Mouse (Mus musculus) heart, embryonic 15.5 days (tissue): ENCODE data around the gene 6030498E09Rik. TPM values are rescaled to one million over a fixed set of nuclear protein-coding genes. Genes with fewer than 3 reads are reported as not detected.

Experiments used
- microRNA-seq: library from miRNA; unstranded; fragments of <30 nt; microRNA quantifications from one replicate; pipeline ENCODE4, GENCODE M21; 2016
- polyA plus RNA-seq: library from polyadenylated mRNA; unstranded; fragments of >200 nt; fragmentation: Nextera tagmentation; extraction: Ambion mirVana; gene quantifications from 2 replicates; pipeline ENCODE4 v1.2.1, GENCODE M21; 2015

6030498E09Rik gene
- polyA plus RNA-seq, 1 experiment from 2014 or later, result 1.6 TPM

Small RNA genes within 50 kb of the gene (microRNA-seq; reads per million reads assigned to microRNA genes)
- not detected for gene Gm25642

Other genes with a start within 250 kb of the 6030498E09Rik start
- gene Cul4b, start 196.5 kb upstream of the 6030498E09Rik start, polyA plus RNA-seq, result 13.6 and 14.3 TPM in 2 replicates
- 54.2 and 58.7 TPM in 2 replicates for gene Mcts1, start 172.1 kb upstream of the 6030498E09Rik start, polyA plus RNA-seq
- gene C1galt1c1, start 137.6 kb upstream of the 6030498E09Rik start, polyA plus RNA-seq, result 21.6 and 26.2 TPM in 2 replicates